Mouse (Mus musculus) NIH3T3 (cell line): ENCODE measurements around the gene Tuft1.

ENCODE experiments used
- DNase-seq: peaks from one replicate; pipeline ENCODE4 v3.0.0-alpha.2; 2012; ENCODE audit warnings: low read depth

Tuft1 gene

DNA sequence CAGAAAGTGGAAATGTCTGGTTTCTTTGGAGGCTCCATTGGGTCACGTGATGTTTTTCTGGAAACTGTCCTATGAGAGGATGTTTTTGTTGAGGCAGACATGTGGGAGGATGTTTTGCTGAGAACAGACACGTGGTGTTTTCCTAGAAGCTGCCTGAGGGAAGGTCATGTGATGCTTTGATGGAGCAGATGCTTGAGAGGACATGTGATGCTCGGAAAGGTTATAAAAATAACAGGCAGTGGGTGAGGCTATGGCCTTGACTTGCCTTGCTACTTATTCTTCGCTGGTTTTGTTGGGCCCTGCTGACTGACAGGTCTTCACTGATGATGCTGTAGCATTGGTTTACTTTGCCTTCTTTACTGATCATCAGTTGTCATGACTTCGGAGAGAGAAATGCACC, 67.6 kb downstream of the Tuft1 start:
- no peak for DNase-seq

DNA sequence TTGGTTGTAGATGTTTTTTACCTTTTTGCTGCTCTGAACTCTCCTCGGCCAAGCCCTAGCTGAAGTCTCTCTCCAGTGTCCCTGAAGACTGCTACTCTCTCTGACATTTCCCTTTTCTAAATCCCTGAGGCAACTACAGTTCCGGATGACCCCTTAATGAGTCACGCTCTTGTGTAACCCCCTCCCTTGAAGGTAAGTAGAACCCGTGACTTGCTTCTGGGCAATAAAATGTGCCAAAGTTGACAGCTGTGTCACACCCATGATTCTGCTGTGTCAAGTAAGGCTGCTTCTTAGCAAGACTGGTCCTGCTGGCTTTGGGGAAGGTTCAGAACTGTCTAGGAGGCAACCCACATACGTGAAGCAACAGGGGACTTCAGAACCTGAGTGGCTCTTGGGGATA, 70.7 kb downstream of the Tuft1 start:
- peak; percentile 46 for DNase-seq

DNA sequence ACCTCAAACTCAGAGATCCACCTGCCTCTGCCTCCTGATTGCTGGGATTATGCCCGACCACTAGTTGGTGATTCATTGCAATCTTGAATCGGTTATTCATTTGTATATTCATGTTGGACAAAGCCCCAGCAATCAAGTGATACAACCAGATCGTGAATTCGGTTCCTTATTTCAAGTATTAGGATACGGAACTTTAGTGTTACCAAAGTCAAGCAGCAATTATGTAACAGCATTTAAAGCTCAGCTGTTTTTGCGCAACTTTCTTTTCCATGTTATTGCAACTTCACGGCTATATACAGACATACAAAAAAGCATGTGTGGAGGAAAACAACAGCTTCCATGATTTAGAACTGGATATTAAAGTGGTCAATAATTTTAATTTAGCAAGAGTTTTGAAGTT, 75.7 kb downstream of the Tuft1 start:
- no peak for DNase-seq

DNA sequence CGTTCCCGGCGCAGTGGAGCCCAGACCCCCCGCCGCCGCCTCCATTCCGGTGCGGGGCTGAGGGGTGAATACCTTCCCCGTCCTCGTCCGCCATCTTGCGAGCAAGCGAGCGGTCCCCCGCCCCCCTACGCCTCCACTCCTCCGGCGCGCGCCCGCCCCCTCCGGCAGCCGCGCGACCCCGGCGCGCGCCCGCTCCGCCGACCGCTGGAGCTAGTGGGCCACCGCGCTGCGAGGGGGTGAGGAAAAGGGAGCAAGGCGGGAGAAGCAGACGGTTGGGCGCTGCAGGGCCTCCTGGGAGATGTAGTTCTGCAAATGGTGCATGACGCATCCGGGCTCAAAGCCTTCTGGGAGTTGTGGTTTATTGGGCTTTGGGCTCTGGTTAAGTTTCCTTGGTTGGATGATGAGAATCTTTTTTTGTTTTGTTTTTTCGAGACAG, 76.2 kb downstream of the Tuft1 start, which contains the start of gene Snx27:
Gene Snx27, minus strand, starts transcription at position 261 of the 436 bp plus-strand sequence.
- DNase-seq: peak; percentile 97

DNA sequence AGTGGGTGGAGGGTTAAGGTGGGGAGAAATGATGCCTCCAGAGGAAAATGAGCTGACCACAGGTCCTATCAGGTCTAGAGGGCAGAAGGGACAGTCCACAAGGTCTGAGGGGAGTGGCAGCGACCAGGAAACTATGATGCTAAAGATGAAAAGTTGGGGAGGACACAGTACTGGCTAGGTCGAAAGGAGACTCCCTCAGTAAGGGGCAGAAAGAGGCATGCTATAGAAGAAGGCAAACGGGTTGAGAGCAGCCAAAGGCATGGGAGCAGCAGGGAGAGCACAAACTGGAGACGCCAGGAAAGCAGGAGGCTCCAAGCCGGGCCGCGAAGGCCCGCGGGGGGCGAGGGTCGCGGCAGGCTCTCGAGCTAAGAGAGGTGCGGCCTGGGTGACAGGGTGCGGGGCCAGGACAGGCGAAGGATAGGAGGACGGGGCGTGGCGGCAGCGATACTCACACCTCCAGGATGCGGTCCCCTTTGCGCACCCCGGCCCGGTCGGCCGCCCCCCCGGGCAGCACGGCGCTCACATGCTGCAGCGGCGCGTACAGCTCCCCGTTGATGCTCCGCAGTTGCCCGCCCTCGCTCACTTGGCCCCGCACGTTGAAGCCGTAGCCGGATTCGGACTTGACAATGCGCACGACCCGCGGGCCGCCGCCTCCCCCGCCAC, 76.7 kb downstream of the Tuft1 start:
- DNase-seq: no peak

DNA sequence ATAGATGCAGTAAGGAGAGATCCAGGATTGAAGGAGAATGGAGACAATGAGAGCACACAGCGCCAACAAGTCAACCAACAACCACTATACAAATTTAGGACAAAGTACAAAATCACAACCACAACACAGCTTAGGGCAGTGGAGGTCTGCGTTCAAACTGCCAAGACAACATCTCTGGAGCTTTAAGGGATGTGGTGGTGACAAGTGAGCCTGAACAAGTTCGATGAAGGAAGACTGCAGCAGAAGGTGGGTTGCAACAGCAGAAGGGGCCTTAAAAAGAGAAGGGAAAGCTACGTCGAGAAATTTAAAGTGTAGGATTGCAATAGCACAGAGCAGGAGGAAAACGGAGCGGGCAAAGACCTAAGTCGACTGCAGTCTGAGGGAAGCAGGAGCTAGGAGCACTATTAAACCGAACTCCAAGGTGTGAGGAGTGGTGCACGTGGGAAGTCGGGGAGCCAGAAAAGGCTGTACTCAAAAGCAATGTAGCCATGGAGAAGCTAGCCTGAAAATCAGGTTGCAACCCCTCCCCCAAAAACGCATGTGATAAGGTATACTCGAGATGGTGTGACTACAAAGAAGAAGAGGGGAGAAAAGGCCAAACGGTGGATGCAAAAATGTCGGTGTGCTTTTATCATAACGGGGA, 77.4 kb downstream of the Tuft1 start:
- DNase-seq: peak; percentile 41

DNA sequence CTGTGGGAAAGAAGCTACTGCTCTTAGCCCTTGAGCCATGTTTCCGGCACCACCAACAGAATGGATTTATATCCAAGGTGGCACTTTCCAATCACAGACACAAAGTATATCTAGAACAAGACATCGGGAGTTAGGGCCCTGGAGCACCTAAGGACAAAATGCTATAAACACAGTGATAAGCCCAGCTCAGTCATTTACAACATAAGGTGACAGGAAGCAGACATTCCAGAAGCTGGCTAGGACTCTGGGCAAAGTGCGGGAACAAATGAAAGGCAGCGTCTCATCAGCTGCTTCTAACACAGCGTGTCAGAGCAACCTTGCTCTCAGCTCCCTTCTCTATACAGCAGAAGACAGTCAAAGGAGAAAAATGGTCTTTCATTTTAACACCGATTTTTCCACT, 84.2 kb downstream of the Tuft1 start:
- DNase-seq: no peak

DNA sequence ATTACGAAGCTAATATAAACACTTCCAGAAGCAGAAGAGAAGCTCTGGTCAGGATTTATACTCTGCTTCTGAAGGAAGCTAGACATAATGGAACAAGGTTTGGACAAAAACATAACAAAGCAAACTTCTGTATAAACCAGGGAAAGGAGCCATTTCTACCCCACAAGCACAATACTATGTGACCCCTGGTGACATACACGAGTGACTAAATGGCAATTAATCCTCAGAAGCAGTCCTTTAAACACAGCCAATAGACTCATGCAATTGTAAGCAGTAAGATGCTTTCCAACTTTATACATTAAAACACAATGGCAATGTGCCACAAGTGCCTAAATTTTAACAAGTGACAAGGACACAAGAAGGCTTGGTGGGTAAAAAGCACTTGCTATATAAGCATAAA, 91.4 kb downstream of the Tuft1 start:
- no peak for DNase-seq

DNA sequence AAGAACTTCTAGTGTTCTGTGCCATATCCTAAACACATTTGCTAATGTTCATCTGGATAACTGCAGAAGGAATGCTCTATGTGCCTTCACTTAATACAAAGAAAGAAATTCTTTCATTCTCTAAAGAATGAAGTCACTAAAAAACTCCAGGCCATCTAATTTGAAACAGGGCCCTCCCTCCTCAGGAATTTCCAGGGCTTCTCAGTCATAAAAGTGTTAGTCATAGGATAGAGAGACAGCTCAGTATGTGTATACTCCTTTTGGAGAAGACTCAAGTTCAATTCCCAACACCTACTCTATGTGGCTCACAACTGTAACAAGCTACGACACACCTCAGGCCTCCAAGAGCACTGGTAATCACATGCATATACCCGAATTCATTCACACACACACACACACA, 93.1 kb downstream of the Tuft1 start:
- peak; percentile 77 for DNase-seq

DNA sequence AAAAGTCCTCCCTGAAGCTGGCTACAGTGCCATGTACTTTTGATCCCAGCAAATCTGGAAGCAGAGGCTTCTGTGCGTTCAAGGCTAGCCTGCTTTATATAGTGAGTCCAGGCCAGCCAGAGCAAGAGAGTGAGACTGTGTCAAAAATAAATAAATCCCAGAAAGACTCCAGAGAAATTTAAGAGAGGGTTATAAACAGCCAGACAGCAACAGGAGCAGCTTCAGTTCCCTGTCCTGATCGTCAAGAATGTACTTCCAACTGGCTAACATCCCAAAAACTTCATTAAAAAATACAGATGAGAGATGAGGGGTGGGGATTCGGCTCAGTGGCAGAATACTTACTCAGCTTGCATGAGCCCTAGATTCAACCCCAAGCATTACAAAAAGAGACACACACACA, 93.5 kb downstream of the Tuft1 start:
- peak; percentile 42 for DNase-seq

DNA sequence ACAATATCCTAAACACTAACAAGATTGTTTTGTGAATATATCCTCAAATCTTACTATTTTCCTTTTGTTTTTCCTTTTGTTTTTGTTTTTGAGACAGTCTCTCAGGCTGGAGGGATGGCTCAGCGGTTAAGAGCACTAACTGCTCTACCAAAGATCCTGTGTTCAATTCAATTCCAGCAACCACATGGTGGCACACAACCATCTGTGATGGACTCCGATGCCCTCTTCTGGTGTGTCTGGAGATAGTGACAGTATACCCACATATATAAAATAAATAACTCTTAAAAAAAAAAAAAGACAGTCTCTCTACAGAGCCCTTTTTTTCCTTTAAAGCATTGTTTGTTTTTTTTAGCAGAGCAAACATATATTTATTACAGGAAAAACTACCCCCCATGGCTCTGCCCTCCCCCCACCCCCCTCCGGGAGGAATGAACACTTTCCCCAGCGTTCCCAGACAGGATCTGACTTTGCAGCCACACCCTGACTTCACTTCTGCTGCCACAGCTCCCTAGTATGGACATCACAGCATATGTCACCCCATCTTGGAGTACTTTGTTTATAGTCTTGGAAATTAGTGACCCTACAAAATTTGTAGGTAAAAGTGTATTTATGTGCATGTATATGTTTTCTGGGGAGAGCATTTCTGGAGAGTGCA, 94.2 kb downstream of the Tuft1 start:
- DNase-seq: peak; percentile 20

DNA sequence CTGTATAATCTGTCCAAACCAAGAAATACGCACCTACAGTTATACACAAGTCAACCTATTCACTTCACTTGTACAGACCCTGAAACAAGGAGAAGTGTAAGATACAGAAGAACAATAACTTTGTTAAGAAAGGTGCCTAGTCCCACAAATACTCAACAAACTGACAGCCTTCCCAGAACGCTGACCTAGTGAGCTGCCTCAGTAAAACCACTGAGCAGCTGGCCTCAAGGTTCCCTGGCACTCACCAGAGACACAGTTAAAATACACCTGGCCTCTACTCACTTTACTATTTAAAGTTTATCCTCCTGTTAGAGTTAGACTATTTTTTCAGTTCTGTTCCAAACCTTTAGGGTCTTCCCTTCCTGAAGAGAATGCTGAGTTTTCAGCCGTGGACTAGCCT, 95.5 kb downstream of the Tuft1 start:
- DNase-seq: no peak
